Mouse (Mus musculus) heart, adult 2 months (tissue): ENCODE results near the gene Rtn2. TPM values are rescaled to one million over a fixed set of nuclear protein-coding genes. Genes with fewer than 3 reads are reported as not detected.
A peak's percentile ranks its signal among the peaks of the same experiment; 100 is the strongest.

Experiments used
- DNase-seq, 2 experiments: peaks; one replicate each; pipeline ENCODE4 v3.0.0; 2021
- H3K27ac ChIP-seq: fragments of 200-600 bp; 2 replicates; pipeline ENCODE4 v1.8.1; 2022
- H3K27me3 ChIP-seq: fragments of 200-500 bp; 2 replicates; pipeline ENCODE4 v1.6.1; 2012; ENCODE audit warnings: mild to moderate bottlenecking, low read length, inconsistent platforms, mixed read lengths; ENCODE audit not compliant: control insufficient read depth, insufficient read depth
- H3K36me3 ChIP-seq: fragments of 200-500 bp; 2 replicates; pipeline ENCODE4 v1.6.1; 2012; ENCODE audit warnings: low read length, inconsistent platforms; ENCODE audit not compliant: control insufficient read depth, insufficient read depth
- H3K4me1 ChIP-seq: fragments of 200-500 bp; 2 replicates; pipeline ENCODE4 v1.6.1; 2011; ENCODE audit warnings: low read length; ENCODE audit not compliant: control insufficient read depth, insufficient read depth
- H3K4me3 ChIP-seq: fragments of 200-600 bp; 2 replicates; pipeline ENCODE4 v1.8.1; 2022
- H3K79me2 ChIP-seq: fragments of 200-500 bp; replicated peaks from 2 replicates; pipeline ENCODE4 v1.6.1; 2012; ENCODE audit warnings: mild to moderate bottlenecking, inconsistent platforms, low read length, moderate library complexity, mixed read lengths; ENCODE audit not compliant: control insufficient read depth, insufficient read depth
- H3K9ac ChIP-seq: fragments of 200-500 bp; 2 replicates; pipeline ENCODE4 v1.6.1; 2012; ENCODE audit warnings: low read depth, mild to moderate bottlenecking, control low read depth, inconsistent platforms, low read length, mixed read lengths
- CTCF ChIP-seq: fragments of 200-600 bp; IDR thresholded peaks from 2 replicates; pipeline ENCODE4 v1.8.1; 2022; ENCODE audit warnings: antibody characterized with exemption, mild to moderate bottlenecking, moderate library complexity
- EP300 ChIP-seq: fragments of 200-500 bp; IDR thresholded peaks from 2 replicates; pipeline ENCODE4 v1.6.1; 2011; ENCODE audit warnings: low read depth, low read length, control low read depth; ENCODE audit not compliant: insufficient read depth
- POLR2A ChIP-seq: fragments of 200-500 bp; IDR thresholded peaks from 2 replicates; pipeline ENCODE4 v1.6.1; 2011; ENCODE audit warnings: mild to moderate bottlenecking, low read depth, low read length, control low read depth; ENCODE audit not compliant: insufficient read depth
- WGBS: fragments of 180-500 bp; shearing (Covaris S2); methylation state at CpG from one replicate; pipeline ENCODE4 v1.1.7; 2018; 5-methylcytosine and 5-hydroxymethylcytosine counted together
- intact Hi-C: fragments of 180-260 bp; cut with DNase I; formaldehyde crosslinking; loops from one replicate; pipeline ENCODE4 v1.15.1; 2025
- polyA plus RNA-seq: library from polyadenylated mRNA; depleted of rRNA; stranded (reverse); fragments of >200 nt; gene quantifications from 2 replicates; pipeline ENCODE4 v1.2.3, GENCODE M21; 2012
- total RNA-seq, 2 experiments: library from RNA; stranded (reverse); gene quantifications; 2 replicates each; pipeline ENCODE4 v1.2.3; 2021

Gene Rtn2
- total and polyA plus RNA-seq, 3 experiments = 114 to 273 (median 136) TPM

GRCm38 (mm10) chr7:19239986-19240385 lies 42.4 kb upstream of the Rtn2 start:
- H3K79me2 ChIP-seq = peaks cover 3% of the 10 kb centered on the region; the same call in 1 of the 2 replicates
- peaks cover 8% of the 10 kb centered on the region for H3K4me1 ChIP-seq
- no peaks in the 10 kb centered on the region for H3K27me3 ChIP-seq
- intact Hi-C loops = loop anchor here (2.0 kb wide), 1 partner anchor 41 kb away; the partner anchor contains the start of gene Ppm1n
- no peak overlapping the region for H3K9ac ChIP-seq
- 63% methylated on average over 4 of the region's 4 CpGs for WGBS
- TF ChIP-seq EP300 (no peak), POLR2A (no peak), CTCF (no peak)
- H3K4me3 ChIP-seq = no peak overlapping the region
- peak overlapping the region; percentile 4; the same call in 1 of the 2 replicates for H3K27ac ChIP-seq
- DNase-seq = no peak
- no peaks in the 10 kb centered on the region for H3K36me3 ChIP-seq

- 81% methylated on average over 8 of the region's 8 CpGs for WGBS
- DNase-seq = no peak
- Histone ChIP-seq H3K27ac (no peak overlapping the region), H3K79me2 (peaks cover 3% of the 10 kb centered on the region; the same call in 1 of the 2 replicates), H3K27me3 (no peaks in the 10 kb centered on the region), H3K4me1 (peaks cover 7% of the 10 kb centered on the region), H3K9ac (no peak overlapping the region), H3K4me3 (no peak overlapping the region), H3K36me3 (no peaks in the 10 kb centered on the region)
- TF ChIP-seq CTCF (no peak), EP300 (no peak), POLR2A (no peak)
- intact Hi-C loops = no loop called here
These were observed 41.4 kb upstream of the Rtn2 start for GRCm38 (mm10) chr7:19240905-19241463.

- Histone ChIP-seq H3K79me2 (peaks cover 3% of the 10 kb centered on the region; the same call in 1 of the 2 replicates), H3K9ac (no peak overlapping the region), H3K27ac (no peak overlapping the region), H3K4me3 (no peak overlapping the region), H3K36me3 (no peaks in the 10 kb centered on the region), H3K4me1 (peaks cover 3% of the 10 kb centered on the region), H3K27me3 (no peaks in the 10 kb centered on the region)
- no peak for DNase-seq
- intact Hi-C loops = no loop called here
- WGBS = 85% methylated on average over 1 of the region's 1 CpGs
- TF ChIP-seq POLR2A (no peak), EP300 (no peak), CTCF (no peak)
These were observed 40.4 kb upstream of the Rtn2 start for GRCm38 (mm10) chr7:19242005-19242404.

- intact Hi-C loops = no loop called here
- H3K9ac ChIP-seq = no peak overlapping the region
- H3K79me2 ChIP-seq = 0 out of 2 replicates have a peak, but pooled peaks cover 1% of the 10 kb centered on the region
- H3K36me3 ChIP-seq = no peaks in the 10 kb centered on the region
- H3K27ac ChIP-seq = no peak overlapping the region
- H3K4me3 ChIP-seq = no peak overlapping the region
- no peak for DNase-seq
- WGBS = 35% methylated on average over 5 of the region's 5 CpGs
- H3K4me1 ChIP-seq = peaks cover 2% of the 10 kb centered on the region; the same call in 1 of the 2 replicates
- TF ChIP-seq CTCF (no peak), POLR2A (no peak), EP300 (no peak)
- no peaks in the 10 kb centered on the region for H3K27me3 ChIP-seq
These were observed 38.6 kb upstream of the Rtn2 start for GRCm38 (mm10) chr7:19243858-19244257.

- DNase-seq = peak in 1 of 2 experiments; percentile 22
- no peaks in the 10 kb centered on the region for H3K27me3 ChIP-seq
- H3K9ac ChIP-seq = no peak overlapping the region
- H3K4me3 ChIP-seq = no peak overlapping the region
- H3K27ac ChIP-seq = no peak overlapping the region
- intact Hi-C loops = no loop called here
- H3K4me1 ChIP-seq = no peaks in the 10 kb centered on the region
- no peak for TF ChIP-seq EP300
- no peak for TF ChIP-seq POLR2A
- TF ChIP-seq CTCF = no peak
- 0 out of 2 replicates have a peak, but pooled peaks cover 1% of the 10 kb centered on the region for H3K79me2 ChIP-seq
- H3K36me3 ChIP-seq = no peaks in the 10 kb centered on the region
- 71% methylated on average over 3 of the region's 3 CpGs for WGBS
These were observed 37.3 kb upstream of the Rtn2 start for GRCm38 (mm10) chr7:19245083-19245482.

- Histone ChIP-seq H3K4me1 (no peaks in the 10 kb centered on the region), H3K79me2 (0 out of 2 replicates have a peak, but pooled peaks cover 1% of the 10 kb centered on the region), H3K27ac (no peak overlapping the region), H3K9ac (no peak overlapping the region), H3K36me3 (no peaks in the 10 kb centered on the region), H3K4me3 (no peak overlapping the region), H3K27me3 (no peaks in the 10 kb centered on the region)
- DNase-seq = no peak
- TF ChIP-seq CTCF (no peak), POLR2A (no peak), EP300 (no peak)
- intact Hi-C loops = no loop called here
- 92% methylated on average over 1 of the region's 1 CpGs for WGBS
These were observed 35.6 kb upstream of the Rtn2 start for GRCm38 (mm10) chr7:19246855-19247254.
